Mouse (Mus musculus) intestine, embryonic 16.5 days (tissue): ENCODE data around the gene Dnah10. TPM values are rescaled to one million over a fixed set of nuclear protein-coding genes. Genes with fewer than 3 reads are reported as not detected.

Experiments
- ATAC-seq: fragments of 200-750 bp; cut with Nextera tagmentation; 2 replicates; pipeline ENCODE4 v1.8.0; 2017; ENCODE audit warnings: moderate TSS enrichment, moderate library complexity
- H3K27ac ChIP-seq: fragments of 300-500 bp; sonication (generic); 2 replicates; pipeline ENCODE4 v1.5.1; 2014; ENCODE audit warnings: mild to moderate bottlenecking, low read length
- H3K27me3 ChIP-seq: fragments of 300-500 bp; sonication (generic); replicated peaks from 2 replicates; pipeline ENCODE4 v1.6.1; 2014; ENCODE audit warnings: low read length, control low read depth, mixed read lengths; ENCODE audit not compliant: control insufficient read depth, insufficient read depth
- H3K36me3 ChIP-seq: fragments of 300-500 bp; sonication (generic); 2 replicates; pipeline ENCODE4 v1.6.1; 2014; ENCODE audit warnings: low read length, control low read depth; ENCODE audit not compliant: control insufficient read depth, insufficient read depth
- H3K4me1 ChIP-seq: fragments of 300-500 bp; sonication (generic); 2 replicates; pipeline ENCODE4 v1.6.1; 2014; ENCODE audit warnings: low read length, control low read depth, mixed read lengths; ENCODE audit not compliant: control insufficient read depth, insufficient read depth
- H3K4me2 ChIP-seq: fragments of 300-500 bp; sonication (generic); 2 replicates; pipeline ENCODE4 v1.6.1; 2014; ENCODE audit warnings: low read depth, low read length, control low read depth
- H3K4me3 ChIP-seq: fragments of 300-500 bp; sonication (generic); 2 replicates; pipeline ENCODE4 v1.5.1; 2014; ENCODE audit warnings: mild to moderate bottlenecking, low read length
- H3K9ac ChIP-seq: fragments of 300-500 bp; sonication (generic); 2 replicates; pipeline ENCODE4 v1.6.1; 2014; ENCODE audit warnings: low read depth, low read length
- H3K9me3 ChIP-seq: fragments of 300-500 bp; sonication (generic); 2 replicates; pipeline ENCODE4 v1.6.1; 2016; ENCODE audit warnings: low read length, control low read depth; ENCODE audit not compliant: control insufficient read depth
- WGBS: fragments of 180-500 bp; shearing (Covaris S2); extraction: QIAGEN DNeasy Blood & Tissue Kit; methylation state at CpG from one replicate; pipeline ENCODE4 v1.1.7; 2014; 5-methylcytosine and 5-hydroxymethylcytosine counted together
- polyA plus RNA-seq: library from polyadenylated mRNA; unstranded; fragments of >200 nt; fragmentation: Nextera tagmentation; extraction: Ambion mirVana; gene quantifications from 2 replicates; pipeline ENCODE4 v1.2.1, GENCODE M21; 2015

The Dnah10 gene
- polyA plus RNA-seq, 1 experiment from 2014 or later = 0.04 TPM

DNA sequence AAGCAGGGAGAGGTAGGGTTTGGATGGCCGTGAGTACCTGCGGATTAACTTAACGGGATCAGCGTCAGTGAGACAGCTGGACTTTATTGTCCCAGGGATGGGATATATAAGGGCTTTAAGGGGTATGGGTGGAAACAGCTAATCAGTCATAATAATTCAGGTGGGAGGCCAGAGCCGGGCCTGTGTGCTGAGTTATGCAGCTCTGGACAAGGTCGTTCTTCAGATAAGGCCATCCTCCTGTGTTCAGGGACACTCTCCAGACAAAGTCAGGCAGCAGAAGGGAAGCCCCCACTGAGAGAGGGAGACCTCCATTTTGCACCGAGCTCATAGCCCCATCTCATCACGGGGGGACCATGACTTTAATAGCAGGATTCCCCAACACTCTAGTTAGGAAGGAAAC is 56.8 kb downstream of the Dnah10 start:
- 70% methylated on average over 8 of the region's 8 CpGs for WGBS
- H3K36me3 ChIP-seq = no peaks in the 10 kb centered on the region
- H3K9ac ChIP-seq = no peak overlapping the region
- H3K27me3 ChIP-seq = no peaks in the 10 kb centered on the region; the same call in 1 of the 2 replicates
- peaks cover 6% of the 10 kb centered on the region; the same call in 1 of the 2 replicates for H3K9me3 ChIP-seq
- H3K4me2 ChIP-seq = no peak overlapping the region
- ATAC-seq = no peak
- no peak overlapping the region for H3K27ac ChIP-seq
- H3K4me1 ChIP-seq = no peaks in the 10 kb centered on the region
- H3K4me3 ChIP-seq = no peak overlapping the region

- Histone ChIP-seq H3K27me3 (no peaks in the 10 kb centered on the region; the same call in 1 of the 2 replicates), H3K9ac (no peak overlapping the region), H3K4me3 (no peak overlapping the region), H3K9me3 (peaks cover 6% of the 10 kb centered on the region; the same call in 1 of the 2 replicates), H3K36me3 (no peaks in the 10 kb centered on the region), H3K27ac (no peak overlapping the region), H3K4me2 (no peak overlapping the region), H3K4me1 (no peaks in the 10 kb centered on the region)
- WGBS = 79% methylated on average over 7 of the region's 7 CpGs
- ATAC-seq = no peak
Measured at GRCm38 (mm10) chr5:124785650-124786049, 60.8 kb downstream of the Dnah10 start.

GRCm38 (mm10) chr5:124792112-124792511 is 67.2 kb downstream of the Dnah10 start:
- Histone ChIP-seq H3K4me1 (no peaks in the 10 kb centered on the region), H3K4me2 (no peak overlapping the region), H3K36me3 (no peaks in the 10 kb centered on the region), H3K27ac (no peak overlapping the region), H3K4me3 (no peak overlapping the region), H3K9ac (no peak overlapping the region), H3K9me3 (no peaks in the 10 kb centered on the region), H3K27me3 (no peaks in the 10 kb centered on the region)
- no peak for ATAC-seq
- 85% methylated on average over 7 of the region's 7 CpGs for WGBS

- no peaks in the 10 kb centered on the region for H3K9me3 ChIP-seq
- H3K4me3 ChIP-seq = no peak overlapping the region
- ATAC-seq = no peak
- H3K36me3 ChIP-seq = no peaks in the 10 kb centered on the region
- no peaks in the 10 kb centered on the region for H3K27me3 ChIP-seq
- 81% methylated on average over 4 of the region's 4 CpGs for WGBS
- no peak overlapping the region for H3K9ac ChIP-seq
- no peaks in the 10 kb centered on the region for H3K4me1 ChIP-seq
- no peak overlapping the region for H3K4me2 ChIP-seq
- no peak overlapping the region for H3K27ac ChIP-seq
Measured at GRCm38 (mm10) chr5:124809708-124810366, 85.0 kb downstream of the Dnah10 start.

GRCm38 (mm10) chr5:124812466-124812865 is 87.6 kb downstream of the Dnah10 start:
- no peak overlapping the region for H3K4me3 ChIP-seq

DNA sequence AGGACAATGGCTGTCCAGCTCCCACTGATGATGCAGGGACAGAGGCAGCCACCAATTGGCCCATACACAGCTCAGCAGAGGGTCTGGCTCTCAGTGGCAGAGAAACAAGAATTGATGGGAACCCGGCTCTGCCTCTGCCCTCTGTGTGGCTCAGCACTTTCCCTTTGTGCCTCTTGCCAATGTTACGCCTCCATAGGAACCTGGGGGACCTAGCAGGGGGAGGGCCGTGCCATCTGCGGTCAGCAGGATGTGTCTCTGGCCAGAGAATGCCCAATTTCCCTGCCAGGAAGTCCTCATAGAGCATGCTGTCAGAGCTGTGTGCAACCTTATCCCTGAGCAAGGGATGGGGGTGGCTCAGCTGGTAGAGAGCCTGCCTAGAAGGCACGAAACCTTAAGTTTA is 89.9 kb downstream of the Dnah10 start:
- no peak for ATAC-seq

More at GRCm38 (mm10) chr5:124812466-124812865, 87.6 kb downstream of the Dnah10 start:
- Histone ChIP-seq H3K4me1 (no peaks in the 10 kb centered on the region), H3K36me3 (no peaks in the 10 kb centered on the region), H3K27ac (no peak overlapping the region), H3K4me2 (no peak overlapping the region), H3K9me3 (no peaks in the 10 kb centered on the region), H3K9ac (no peak overlapping the region), H3K27me3 (no peaks in the 10 kb centered on the region)
- WGBS = 79% methylated on average over 12 of the region's 12 CpGs
- ATAC-seq = no peak

DNA sequence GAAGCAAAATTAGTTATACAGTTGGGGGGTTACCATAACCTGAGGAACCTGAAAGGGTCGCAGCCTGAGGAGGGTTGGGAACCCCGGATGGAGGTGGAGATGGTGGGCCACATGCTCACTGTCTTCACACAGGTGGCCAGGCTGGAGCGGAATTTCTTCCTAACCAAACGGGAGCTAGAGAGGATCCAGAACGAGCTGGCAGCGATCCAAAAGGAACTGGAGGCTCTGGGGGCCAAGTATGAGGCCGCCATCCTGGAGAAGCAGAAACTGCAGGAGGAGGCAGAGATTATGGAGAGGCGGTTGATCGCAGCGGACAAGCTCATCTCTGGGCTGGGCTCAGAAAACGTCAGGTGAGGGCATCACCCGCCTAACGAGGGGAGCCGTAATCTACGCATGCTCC is 92.2 kb downstream of the Dnah10 start:
- Histone ChIP-seq H3K9ac (no peak overlapping the region), H3K9me3 (no peaks in the 10 kb centered on the region), H3K4me1 (no peaks in the 10 kb centered on the region), H3K4me3 (no peak overlapping the region), H3K27ac (no peak overlapping the region), H3K4me2 (no peak overlapping the region), H3K27me3 (no peaks in the 10 kb centered on the region), H3K36me3 (no peaks in the 10 kb centered on the region)
- ATAC-seq = no peak
- 79% methylated on average over 15 of the region's 15 CpGs for WGBS

More for the DNA sequence above, 89.9 kb downstream of the Dnah10 start:
- H3K36me3 ChIP-seq = no peaks in the 10 kb centered on the region
- no peak overlapping the region for H3K27ac ChIP-seq
- H3K4me2 ChIP-seq = no peak overlapping the region
- WGBS = 69% methylated on average over 5 of the region's 5 CpGs
- H3K9ac ChIP-seq = no peak overlapping the region
- H3K9me3 ChIP-seq = no peaks in the 10 kb centered on the region
- H3K4me3 ChIP-seq = no peak overlapping the region
- H3K4me1 ChIP-seq = no peaks in the 10 kb centered on the region
- no peaks in the 10 kb centered on the region for H3K27me3 ChIP-seq

DNA sequence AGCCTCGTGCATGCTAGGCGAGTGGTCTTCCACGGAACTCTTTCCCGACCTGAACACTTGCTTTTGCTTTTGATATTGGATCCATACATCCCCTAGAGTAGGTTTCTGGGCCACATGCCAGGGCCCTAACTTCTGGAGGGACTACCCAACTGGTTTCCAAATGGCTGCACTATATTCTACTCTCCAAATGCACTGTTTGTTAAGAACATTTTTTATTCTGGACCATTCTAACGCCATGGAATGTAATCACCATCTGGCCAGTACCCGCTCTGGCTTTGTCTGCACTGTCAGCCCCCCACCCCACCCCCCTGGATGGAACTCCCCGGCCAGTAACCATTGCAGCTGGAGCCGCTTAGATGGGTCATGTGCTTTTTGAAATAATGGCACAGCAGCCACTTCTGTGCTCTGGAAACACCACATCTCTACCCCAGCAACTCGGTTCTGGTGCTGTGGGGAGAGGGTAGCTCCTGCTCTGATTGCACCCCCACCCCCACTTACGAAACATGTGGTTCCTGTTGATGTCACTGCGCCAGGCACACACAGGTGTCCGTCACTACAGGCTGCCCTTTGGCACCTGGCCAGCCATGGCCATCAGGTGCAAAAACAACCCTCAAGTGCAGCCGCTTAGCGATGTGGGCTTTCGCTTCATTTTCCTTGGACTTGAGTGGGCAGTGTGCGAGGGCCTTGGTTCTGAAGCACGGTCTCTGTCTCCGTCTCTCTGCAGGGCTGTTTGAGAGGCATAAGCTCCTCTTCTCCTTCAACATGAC is 97.4 kb downstream of the Dnah10 start:
- 70% methylated on average over 18 of the region's 18 CpGs for WGBS
- H3K27ac ChIP-seq = no peak overlapping the region
- H3K9ac ChIP-seq = no peak overlapping the region
- no peaks in the 10 kb centered on the region for H3K36me3 ChIP-seq
- no peaks in the 10 kb centered on the region for H3K9me3 ChIP-seq
- no peaks in the 10 kb centered on the region for H3K27me3 ChIP-seq
- H3K4me3 ChIP-seq = no peak overlapping the region
- ATAC-seq = no peak
- H3K4me1 ChIP-seq = no peaks in the 10 kb centered on the region
- no peak overlapping the region for H3K4me2 ChIP-seq

DNA sequence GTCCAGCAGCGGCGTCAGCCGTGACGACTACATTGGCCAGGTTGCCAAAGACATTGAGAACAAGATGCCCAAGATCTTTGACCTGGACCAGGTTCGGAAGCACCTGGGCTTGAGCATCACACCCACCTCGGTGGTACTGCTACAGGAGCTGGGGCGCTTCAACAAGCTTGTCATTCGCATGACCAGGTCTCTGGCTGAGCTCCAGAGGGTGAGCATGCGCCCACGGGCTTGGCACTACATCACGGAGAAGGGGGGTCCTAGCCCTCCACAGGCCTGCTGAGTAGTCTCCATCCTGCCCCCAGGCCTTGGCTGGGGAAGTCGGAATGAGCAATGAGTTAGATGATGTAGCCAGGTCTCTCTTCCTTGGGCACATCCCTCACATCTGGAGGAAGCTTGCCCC is 105.4 kb downstream of the Dnah10 start:
- WGBS = 93% methylated on average over 12 of the region's 12 CpGs
- Histone ChIP-seq H3K4me2 (no peak overlapping the region), H3K9me3 (no peaks in the 10 kb centered on the region), H3K4me1 (no peaks in the 10 kb centered on the region), H3K9ac (no peak overlapping the region), H3K27ac (no peak overlapping the region), H3K4me3 (no peak overlapping the region), H3K36me3 (no peaks in the 10 kb centered on the region), H3K27me3 (no peaks in the 10 kb centered on the region)
- ATAC-seq = no peak
